Mouse (Mus musculus) CD4-positive helper T cell, adult 2 months (primary cell): ENCODE results near the gene Lama4.
A peak's percentile ranks its signal among the peaks of the same experiment; 100 is the strongest.

ENCODE experiments used
- DNase-seq: peaks from one replicate; pipeline ENCODE4 v3.0.0-alpha.2; 2012; ENCODE audit warnings: low read depth, missing footprints, low spot score

Lama4 gene

DNA sequence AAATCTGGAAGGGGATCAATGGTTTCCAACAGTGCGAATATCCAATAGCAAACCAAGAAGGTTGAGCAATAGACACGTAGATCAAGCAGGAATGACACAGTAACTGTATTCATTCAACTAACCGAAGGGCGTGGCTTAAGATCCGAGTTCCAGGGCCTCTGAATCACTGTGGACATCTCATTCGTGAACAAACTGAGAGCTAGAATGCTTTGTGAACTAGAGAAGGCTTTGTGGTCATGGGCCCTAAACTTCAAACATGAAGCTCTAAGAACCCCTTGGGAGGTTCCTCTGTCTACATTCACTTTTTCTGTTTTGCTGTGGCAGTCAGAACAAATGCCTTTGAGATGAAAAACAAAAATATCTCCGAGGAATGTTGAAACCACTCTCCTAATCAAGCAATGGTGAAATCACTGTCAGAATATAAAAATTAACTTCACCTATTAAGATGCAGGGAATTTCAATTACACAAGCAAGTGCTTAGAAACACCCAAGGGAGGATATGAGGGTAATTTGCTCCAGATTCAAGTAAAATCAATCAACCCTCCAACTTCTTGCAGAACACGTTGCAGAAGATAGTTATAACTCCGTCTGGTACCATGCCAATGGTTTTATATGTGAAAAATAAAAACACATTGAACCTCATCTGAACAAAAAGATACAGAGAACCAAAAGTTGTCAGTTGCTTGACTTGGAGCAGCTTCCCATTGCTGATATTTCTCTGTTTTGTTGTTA, 29.6 kb downstream of the Lama4 start:
- no peak for DNase-seq

DNA sequence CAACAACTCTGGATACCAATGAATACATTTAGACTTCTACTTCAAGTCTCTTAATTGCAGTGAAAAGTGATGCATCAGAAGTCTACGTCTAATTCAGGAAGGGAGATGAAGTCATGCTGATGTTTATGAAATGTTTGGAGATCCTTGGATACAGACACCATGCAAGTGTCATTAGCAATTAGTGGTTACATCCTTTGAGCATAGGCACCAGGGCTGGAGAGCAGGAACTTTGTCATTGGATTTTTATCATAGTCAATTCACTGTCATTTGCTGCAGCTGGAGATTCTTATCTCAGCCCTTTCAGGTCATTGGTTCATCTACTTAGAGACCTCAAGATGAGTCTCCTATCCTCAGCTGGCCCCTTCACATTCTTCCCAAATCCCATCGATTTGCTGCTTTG, 30.6 kb downstream of the Lama4 start:
- no peak for DNase-seq

- no peak for DNase-seq
Measured at GRCm38 (mm10) chr10:39000951-39001350, 35.6 kb downstream of the Lama4 start.

GRCm38 (mm10) chr10:39002521-39002920, 37.2 kb downstream of the Lama4 start:
- DNase-seq: no peak

GRCm38 (mm10) chr10:39003520-39003919, 38.2 kb downstream of the Lama4 start:
- no peak for DNase-seq

- peak; percentile 13 for DNase-seq
Measured at GRCm38 (mm10) chr10:39005494-39005893, 40.2 kb downstream of the Lama4 start.

DNA sequence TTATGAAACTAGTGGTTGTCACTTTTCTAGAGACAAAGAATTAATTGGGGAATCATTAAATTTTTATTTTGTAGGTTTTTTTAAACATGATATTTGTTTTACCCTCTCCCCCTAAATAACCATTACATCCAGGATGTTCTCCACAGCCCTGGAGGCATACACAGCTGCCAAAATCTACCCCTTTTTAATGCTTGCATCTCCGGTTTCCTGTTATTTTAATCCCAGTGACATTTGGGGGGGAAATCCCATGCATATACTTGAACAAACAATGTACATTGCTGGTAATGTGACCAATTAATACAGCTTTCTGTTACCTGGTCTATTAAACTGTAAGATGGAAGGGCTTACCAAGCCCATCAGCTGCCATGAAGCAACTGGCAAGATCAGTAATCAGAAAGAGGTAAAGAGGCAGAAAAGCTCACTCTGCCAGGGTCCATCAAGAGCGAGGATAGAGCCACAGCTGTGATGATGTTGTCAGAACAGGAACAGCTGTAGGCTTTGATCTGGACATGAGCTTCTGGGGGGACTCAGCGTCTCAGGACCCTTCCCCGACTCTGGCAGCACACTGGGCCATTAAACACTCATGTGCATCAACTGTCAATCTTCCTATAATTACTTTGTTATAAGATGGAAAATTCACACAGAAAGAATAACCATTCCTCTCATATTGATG, 41.3 kb downstream of the Lama4 start:
- DNase-seq: no peak

DNA sequence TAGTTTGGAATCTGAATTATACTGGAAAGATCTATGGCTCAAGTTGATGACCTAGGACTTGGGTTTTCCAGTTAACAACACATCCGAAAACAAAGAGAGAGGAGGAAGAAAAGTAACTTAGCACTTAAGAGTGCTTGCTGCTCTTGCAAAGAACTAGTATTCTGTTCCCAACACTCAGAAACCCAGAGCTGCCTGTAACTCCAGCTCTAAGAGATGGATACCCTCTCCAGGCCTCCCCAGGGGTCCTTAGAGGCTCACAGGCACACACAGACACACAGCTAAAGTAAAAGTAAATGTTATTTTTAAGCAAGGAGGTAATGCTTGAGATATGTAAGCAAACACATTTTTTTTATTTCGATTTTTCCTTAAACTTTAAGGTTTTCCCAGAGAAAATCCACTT, 49.5 kb downstream of the Lama4 start:
- no peak for DNase-seq

- DNase-seq: no peak
Measured at GRCm38 (mm10) chr10:39017986-39018385, 52.7 kb downstream of the Lama4 start.

GRCm38 (mm10) chr10:39018635-39019034, 53.3 kb downstream of the Lama4 start:
- no peak for DNase-seq

GRCm38 (mm10) chr10:39023618-39024256, 58.4 kb downstream of the Lama4 start:
- DNase-seq: peak; percentile 52

GRCm38 (mm10) chr10:39026529-39026928, 61.2 kb downstream of the Lama4 start:
- DNase-seq: no peak

DNA sequence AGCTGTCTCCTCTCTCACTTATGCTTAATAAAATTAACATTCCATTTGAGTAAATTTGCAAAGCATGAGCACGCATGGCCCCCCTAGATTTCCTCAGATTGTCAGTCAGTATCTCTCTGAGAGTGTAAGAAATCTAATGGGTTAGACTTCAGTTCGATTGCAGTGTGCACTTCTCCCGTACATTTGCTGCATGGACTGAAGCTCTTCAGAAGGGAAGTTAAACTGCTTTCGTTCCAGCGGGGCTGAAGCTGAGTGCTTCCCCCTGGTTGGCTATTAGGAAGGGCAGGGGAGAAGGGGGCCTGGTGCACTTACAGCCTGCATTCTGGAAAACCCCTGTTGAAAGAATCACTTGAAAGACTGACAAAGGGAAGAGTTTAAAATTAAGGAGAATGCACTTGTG, 61.7 kb downstream of the Lama4 start:
- no peak for DNase-seq

GRCm38 (mm10) chr10:39028403-39028802, 63.1 kb downstream of the Lama4 start:
- no peak for DNase-seq

DNA sequence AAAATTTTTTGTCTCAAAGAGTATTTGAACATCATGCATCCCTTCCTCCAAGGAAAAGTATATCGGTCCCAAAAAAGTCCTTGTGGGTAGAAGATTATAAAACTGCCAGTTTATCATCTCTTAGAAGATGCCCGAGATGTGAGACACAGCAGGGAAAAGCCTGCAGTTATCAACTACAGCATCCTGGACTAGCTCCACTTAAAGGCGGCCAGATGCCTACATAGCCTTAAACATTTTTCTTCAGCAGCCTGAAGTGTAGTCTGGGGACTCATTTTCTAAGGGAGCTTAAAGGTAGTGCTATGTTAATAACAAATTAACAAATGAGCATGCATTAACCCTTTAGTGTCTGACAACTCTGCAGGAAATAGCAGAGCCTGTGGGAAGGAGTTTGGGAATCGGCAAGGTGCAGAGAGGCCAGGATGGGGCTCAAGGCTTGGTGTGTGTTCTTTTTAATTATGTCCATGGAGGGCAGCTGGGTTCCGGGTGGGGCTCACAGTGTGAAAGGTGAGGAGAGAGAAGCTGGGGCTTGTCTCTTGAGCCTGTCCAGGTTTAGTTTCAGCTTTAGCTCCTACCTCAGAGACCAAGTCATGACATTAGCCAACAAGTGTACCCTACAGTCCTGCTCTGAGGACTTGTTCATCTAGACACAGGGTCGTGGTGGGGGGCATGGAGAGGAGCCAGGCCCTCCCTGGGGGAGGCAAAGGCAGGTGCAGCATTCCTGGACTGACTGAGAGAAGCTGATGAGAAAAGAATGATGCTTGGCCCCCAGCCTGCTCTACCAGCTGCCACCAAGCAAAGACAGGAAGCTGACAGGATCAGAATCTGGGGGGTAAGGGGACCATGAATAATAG, 64.2 kb downstream of the Lama4 start:
- DNase-seq: no peak

DNA sequence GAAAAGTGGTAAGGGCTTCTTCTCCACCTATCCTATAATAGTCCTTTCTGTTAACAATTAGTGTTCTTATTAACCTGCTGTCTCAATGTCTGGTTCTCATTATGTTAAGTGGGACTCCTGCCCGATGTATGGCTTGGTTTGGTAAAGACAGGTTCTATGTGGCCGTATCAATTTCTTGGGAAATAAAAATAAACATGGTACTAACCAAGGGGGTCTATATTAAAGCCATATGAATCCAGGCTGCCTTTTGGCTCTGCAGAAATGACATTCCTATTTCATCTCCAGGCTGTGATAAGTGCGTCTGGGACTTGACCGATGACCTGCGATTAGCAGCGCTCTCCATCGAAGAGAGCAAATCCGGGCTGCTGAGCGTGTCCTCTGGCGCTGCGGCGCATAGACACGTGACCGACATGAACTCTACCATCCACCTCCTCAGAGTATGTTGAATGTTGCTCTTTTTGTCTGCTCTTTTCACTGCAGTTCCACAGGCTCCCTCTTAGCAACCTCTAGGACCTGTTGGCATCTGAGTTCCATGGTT, 64.9 kb downstream of the Lama4 start:
- no peak for DNase-seq

- DNase-seq: peak; percentile 44
Measured at GRCm38 (mm10) chr10:39039564-39039963, 74.2 kb downstream of the Lama4 start.

- no peak for DNase-seq
Measured at GRCm38 (mm10) chr10:39040026-39040425, 74.7 kb downstream of the Lama4 start.

GRCm38 (mm10) chr10:39044476-39044995, 79.2 kb downstream of the Lama4 start:
- no peak for DNase-seq

GRCm38 (mm10) chr10:39045111-39045510, 79.8 kb downstream of the Lama4 start:
- DNase-seq: no peak

GRCm38 (mm10) chr10:39047775-39048174, 82.5 kb downstream of the Lama4 start:
- DNase-seq: no peak
